Mouse (Mus musculus): ENCODE data around the gene Hoxc13. TPM values are rescaled to one million over a fixed set of nuclear protein-coding genes. Genes with fewer than 3 reads are reported as not detected.

Hoxc13 gene
- total RNA-seq (2021): not detected in 2 replicates
- long read RNA-seq, experiment 1: 0 reads
- long read RNA-seq, experiment 2: 0 reads

- DNase-seq: no peak
These were observed at the start of gene Hoxc13 for GRCm38 (mm10) chr15:102921053-102922011. TSS of gene Hoxc13 (plus strand) at chr15:102921103.

DNA sequence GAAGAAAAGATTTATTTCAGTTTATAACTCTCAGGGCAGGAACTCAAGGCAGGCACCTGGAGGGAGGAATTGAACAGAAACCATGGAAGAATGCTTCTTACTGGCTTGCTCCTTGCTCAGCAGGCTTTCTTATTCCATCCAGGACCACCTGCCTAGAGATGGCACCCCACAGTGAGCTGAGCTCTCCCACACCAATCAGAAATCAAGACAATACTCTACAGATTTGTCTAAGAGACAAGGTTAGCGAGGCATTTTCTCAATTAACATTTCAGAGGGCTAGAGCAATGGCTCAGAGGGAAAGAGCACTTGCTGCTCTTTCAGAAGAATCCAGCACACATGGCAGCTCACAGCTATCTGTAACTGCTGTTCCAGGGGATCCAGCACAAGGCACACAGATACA is 35.1 kb upstream of the Hoxc13 start:
- no peak for DNase-seq

- no peak for DNase-seq
These were observed 25.8 kb upstream of the Hoxc13 start for GRCm38 (mm10) chr15:102895115-102895514.

DNA sequence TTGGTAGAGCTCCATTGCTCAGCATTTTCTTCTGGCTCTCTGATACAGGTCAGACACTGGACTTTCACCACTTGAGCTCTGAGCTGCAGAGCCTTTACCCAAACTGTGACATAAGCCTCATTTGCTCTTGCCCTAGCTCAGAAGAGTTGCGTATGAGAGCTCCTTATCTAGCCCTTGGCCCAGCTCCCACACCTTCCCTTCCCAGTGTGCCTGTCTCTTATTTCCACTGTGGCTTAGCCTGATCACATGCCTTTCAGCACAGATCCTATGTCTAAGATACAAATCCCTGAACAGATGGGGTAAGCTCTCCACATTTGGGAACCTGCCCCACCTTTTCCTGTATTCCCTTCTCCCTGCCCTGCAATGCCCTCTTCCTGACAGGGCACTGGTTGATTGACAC is 16.0 kb upstream of the Hoxc13 start:
- DNase-seq: no peak

GRCm38 (mm10) chr15:102909536-102909935 is 11.4 kb upstream of the Hoxc13 start:
- DNase-seq: no peak

GRCm38 (mm10) chr15:102910038-102910437 is 10.9 kb upstream of the Hoxc13 start:
- DNase-seq: no peak

DNA sequence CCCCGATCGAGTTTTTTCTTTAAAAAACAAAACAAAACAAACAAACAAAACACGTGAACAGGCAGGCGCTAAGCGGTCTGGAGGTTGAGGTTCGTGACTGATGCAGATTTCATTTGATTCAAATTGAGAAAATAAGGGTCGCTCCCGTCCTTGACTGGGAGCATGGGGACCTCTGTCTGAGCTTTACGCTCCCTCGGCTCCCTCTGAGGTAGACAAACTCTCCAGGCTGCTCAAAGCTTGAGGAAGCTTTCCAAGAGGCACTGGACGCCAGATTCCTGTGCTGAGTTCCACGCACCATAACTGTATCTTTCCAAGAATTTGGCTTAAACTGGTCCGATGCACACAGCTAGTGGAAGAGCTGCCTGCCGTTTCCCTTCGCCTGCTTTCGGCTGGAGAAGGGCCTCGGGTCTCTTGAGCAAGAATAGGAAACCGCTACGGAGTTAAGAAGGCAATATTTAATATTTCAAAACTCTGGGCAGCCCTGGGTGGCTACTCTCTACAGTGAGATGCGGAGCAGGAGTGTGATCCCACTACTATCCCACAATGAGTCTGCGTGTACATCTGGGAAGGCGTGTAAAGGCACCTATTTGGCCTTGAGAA is 10.3 kb upstream of the Hoxc13 start:
- DNase-seq: no peak

- no peak for DNase-seq
These were observed 7.8 kb upstream of the Hoxc13 start for GRCm38 (mm10) chr15:102913038-102913585.

- DNase-seq: no peak
These were observed 2.8 kb upstream of the Hoxc13 start for GRCm38 (mm10) chr15:102917972-102918572.

DNA sequence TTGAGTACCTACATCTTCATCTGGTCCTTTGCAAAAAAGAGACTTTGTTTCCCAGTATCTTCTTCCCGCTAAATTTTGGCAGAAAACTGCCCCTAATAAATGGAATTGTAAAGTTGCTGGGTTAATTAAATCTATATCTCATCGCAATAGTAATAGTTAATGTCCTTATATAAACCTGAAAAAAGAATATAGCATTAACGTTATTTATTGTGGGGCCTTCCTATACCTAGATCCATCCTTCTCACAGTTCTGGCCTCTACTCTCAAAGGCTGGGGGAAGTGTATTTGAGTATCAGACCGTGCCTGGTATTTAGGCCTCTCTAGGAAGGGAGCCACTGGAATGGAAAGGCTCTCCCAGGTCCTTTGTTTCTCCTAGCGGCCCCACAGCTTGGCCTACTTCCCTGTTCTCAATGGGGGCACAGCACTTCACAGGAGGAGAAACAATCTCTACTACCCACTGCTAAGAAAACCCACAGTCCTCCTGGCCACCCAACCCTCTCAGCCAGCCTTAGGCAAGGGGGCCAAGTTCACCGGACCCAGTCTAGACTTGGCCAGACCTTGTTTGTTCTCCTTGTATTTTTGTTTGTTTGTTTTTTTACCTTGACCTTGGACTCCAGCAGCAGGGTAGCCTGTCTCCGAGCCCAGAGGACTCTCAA is 2.2 kb upstream of the Hoxc13 start:
- no peak for DNase-seq

- DNase-seq: no peak
These were observed 1.3 kb upstream of the Hoxc13 start for GRCm38 (mm10) chr15:102919336-102920180.

GRCm38 (mm10) chr15:102920619-102921018 is 284 bp upstream of the Hoxc13 start:
- DNase-seq: peak; percentile 66

GRCm38 (mm10) chr15:102922012-102922362 is 1.1 kb downstream of the Hoxc13 start:
- DNase-seq: peak; percentile 26

DNA sequence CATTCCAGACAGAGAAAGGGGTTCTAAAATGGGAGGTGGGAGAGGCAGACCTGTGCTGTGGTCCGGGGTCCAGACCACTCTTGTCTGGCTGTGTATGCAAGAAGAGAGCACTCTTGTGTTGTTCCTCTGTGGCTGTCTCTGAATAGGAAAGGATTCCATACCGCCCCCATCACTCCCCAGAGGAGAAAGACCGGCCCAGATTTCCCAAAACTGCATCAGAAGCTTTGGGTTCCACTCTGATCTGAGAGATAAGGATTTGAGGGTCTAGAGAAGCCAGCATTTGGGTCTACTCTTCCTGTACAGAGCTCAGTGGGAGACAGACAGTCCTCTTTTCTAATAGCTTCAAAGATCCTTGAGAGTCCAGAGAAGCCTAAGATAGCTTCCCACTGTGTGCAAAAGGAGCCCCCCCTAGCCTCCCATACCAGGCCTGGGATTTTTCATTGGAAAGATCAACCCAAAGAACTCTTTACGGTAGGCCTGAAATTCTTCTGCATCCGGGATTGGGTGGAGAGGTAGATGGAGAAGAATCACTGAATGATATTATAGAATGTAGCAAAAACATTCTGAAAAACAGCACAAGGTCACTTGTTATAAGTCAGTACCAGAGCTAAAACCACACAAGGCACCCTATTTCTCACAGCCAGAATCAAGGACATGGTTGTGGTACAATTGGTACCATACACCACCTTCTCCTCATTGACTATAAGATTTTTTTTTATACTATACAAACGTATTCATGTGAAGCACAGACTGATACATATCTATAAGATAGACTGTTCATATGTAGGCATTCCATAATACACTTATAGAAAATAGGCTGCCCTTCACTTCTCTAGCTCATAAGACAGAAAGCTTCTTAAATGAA is 2.0 kb downstream of the Hoxc13 start:
- no peak for DNase-seq

GRCm38 (mm10) chr15:102927032-102927645 is 6.2 kb downstream of the Hoxc13 start:
- DNase-seq: no peak

DNA sequence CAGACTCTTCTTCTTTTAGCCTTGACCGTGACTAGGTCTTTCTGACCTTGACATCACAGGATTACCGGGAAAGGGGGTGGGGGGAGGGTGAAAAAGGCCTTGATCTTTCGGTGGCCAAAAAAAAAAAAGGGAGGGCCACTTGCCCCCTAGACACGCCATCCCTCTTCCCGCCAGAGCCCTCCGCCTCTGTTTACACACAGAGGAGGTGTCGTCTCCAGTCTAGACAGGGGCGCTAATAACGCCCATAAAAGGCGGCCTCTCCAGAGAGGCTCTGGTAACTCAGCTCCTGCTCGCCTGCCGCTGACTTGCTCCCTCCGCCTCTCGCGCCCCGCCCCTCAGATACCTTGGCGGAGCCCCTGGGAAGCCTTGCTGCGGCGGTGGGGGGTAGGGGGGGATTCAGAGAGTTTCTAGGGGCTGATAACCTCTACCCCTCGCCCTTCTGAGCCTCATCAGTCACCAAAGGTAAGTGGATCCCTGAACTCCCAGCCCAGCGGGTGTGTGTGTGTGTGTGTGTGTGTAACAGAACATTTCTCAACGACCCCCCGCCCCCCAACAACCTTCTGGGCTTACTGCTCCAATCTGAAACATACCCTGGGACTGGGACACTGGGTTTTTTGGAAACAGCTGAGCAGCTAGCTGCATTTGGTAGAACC is 10.9 kb downstream of the Hoxc13 start:
- no peak for DNase-seq

- DNase-seq: no peak
These were observed 13.5 kb downstream of the Hoxc13 start for GRCm38 (mm10) chr15:102934438-102934837.

GRCm38 (mm10) chr15:102934897-102935296 is 14.0 kb downstream of the Hoxc13 start:
- no peak for DNase-seq

GRCm38 (mm10) chr15:102936279-102936972 is 15.5 kb downstream of the Hoxc13 start, which contains the start of gene Hoxc12:
TSS of gene Hoxc12 (plus strand) at chr15:102936757.
- DNase-seq: no peak
